Mouse (Mus musculus): ENCODE results near the gene Plod3.
"Not testable (repeated sequence)": the region's sequence is repeated elsewhere in the genome, so short reads cannot be mapped to it uniquely, and the experiment has no call there.

Plod3 gene

DNA sequence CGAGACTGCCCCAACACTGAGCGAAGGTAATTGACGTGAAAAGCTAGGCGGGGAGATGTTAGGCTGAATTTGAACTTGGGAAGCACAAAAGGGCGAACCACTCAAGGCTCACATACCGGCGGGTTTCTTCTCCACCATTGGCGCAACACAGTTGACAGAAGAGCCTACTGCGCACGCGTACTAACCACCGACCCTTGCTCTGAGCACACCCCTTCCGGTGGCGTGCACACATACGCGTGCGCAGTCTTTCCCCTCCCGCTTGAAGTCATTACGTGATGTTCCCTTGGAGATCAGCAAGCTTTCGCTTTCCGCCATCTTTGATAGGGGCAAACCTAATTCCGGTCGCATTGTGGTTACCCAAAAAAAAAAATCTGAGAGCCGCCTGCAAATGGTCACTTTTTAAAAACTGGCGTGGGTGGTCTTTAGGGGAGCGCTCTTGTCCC is at the start of gene Plod3:
TSS of gene Plod3 (plus strand) at position 325 of the 443 bp plus-strand sequence.
- DNase-seq (ENCODE audit: low spot score in 2 of 2) = peak; percentile 95 to 96

DNA sequence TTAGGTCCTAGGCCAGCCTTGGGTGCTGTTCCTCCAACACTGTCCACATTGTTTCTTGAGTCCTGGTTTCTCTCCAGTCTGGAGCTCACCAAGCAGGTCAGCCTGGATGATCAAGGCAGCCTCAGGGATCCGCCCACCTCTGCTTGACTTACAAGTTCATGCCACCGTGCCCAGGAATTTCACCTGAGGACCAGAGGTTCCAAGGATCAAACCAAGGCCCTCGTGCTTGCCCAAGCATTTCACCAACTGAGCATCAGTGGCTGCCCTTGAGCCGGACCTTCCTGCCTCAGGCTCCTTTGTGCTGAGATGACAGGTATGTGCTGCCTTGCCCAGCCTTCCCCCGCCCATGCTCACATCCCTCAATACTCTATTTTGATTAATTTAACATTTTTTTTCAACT is 49.2 kb upstream of the Plod3 start:
- DNase-seq (ENCODE audit: low spot score in 2 of 2) = no peak

DNA sequence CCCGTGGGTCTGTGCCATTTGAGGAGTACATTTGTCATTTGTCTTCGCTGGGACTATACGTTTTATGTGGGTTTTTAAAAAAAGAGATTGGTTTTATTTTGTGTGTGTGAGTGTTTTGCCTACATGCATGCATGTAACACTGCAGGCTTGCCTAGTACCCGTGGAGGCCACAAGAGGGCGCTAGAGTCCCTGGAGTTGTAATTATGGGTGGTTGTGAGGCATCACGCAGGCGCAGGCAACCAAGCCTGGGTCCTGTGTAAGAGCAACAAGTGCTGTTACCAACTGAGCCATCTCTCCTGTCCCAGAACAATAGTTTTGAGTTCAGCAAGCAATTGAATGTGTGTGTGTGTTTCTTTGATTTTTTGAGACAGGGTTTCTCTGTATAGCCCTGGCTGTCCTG is 47.5 kb upstream of the Plod3 start:
- DNase-seq (ENCODE audit: low spot score in 2 of 2) = peak in 1 of 2 experiments; percentile 35

DNA sequence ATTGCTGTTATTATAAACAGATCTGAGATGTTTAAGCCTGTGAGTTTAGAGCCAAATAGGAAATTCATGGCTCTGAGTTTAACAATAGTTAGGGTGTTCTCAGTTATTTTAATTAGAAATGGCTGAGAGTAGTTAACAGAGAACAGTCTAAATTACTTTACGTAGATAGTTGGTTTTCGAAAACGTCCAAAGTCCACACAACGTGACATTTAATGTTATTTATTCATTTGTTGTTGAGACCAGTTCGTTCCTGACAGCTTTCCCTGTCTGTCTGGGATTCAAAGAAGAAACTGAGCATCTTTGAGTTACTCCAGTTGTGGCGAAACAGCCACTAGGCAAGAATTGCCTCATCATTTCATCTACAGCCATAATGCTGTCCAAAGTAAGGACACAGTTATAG is 46.8 kb upstream of the Plod3 start:
- not testable (repeated sequence) for DNase-seq (ENCODE audit: low spot score in 2 of 2)

DNA sequence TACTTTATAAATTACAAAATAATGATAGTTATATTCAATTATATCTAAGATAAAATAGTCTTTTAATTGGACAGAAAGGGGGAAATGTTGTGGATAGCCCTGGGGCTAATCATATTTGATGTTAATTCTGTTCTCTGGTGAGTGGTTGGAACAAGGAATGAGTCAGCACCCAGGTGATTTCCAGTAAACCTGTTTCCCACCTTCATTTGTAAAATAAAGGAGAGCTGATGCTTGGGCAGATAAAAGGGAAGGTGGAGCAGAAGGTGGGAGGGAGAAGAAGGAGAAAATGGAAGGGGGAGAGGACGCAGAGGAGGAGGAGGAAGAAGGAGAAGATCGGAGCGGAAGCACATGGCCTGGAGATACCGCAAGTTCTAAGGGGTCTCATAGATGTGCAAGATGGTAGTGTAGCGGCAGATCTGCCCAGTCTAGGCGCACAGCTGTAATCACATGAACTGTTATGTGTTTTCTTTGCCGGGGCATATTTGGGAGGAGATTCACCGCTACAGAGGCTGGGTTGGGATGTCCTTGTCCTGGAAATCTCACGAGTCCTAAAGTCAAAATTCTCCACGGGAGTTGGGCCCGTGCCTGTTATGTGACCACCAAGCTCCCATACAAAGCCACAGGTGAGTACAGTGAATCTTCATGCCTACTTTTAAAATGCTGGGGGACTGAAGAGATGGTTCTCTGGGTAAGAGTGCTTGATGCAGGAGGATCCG is 45.8 kb upstream of the Plod3 start:
- no peak for DNase-seq (ENCODE audit: low spot score in 2 of 2)

DNA sequence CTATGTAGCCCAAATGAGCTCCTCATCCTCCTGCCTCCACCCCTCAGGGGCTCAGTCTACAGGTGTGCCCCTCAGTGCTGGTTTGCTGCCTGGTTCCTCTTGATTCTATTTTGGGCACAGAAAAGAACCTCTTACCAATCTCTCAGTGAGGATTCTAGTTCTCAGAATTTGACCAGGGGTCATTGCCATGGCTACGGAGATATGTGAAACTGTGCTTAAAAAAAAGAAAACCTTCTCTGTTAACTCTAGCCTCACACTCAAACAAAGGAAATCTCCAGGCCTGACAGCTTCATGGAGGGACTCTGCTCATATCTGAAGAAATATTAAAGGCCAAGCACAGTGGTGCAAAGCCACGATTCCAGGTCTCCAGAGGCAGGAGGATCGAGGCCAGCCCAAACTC is 44.0 kb upstream of the Plod3 start:
- DNase-seq (ENCODE audit: low spot score in 2 of 2) = no peak

DNA sequence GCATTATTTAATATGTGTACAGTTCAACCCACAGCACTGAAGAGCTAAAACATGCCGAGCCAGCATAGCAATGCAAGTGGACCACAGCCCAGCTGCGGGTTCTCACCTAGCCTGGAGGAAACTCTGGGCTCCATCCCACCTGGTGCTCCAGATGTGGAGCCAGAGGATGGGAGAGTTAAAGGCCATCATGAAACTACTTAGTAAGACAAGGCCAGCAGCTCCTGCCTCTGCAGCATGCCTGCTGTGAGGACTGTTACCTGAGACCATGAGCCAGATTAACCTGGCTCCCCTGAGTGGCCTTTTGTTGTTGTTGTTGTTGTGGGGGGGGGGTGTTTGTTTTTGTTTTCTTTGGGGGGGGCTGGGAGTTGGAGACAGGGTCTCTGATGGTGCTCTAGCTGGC is 43.4 kb upstream of the Plod3 start:
- no peak for DNase-seq (ENCODE audit: low spot score in 2 of 2)

DNA sequence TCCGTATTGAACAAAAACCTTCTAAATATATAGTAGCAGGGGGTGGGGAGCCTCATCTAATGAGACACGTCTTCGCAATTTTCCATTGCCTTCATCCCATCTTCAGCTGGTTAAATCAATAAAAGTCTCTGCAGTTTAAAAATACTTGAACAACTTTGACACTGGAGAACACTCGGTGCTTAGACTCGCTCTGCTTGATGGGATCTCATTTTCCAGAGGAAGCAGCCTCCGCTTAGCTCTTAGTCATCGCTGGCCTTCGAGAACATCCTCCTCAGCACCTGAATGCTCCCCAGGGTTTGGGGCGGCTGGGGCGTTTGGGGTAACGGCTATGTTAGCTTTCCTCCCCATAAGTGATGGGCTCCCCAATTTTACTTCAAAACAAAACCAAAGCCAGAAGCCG is 41.7 kb upstream of the Plod3 start:
- DNase-seq (ENCODE audit: low spot score in 2 of 2) = no peak

DNA sequence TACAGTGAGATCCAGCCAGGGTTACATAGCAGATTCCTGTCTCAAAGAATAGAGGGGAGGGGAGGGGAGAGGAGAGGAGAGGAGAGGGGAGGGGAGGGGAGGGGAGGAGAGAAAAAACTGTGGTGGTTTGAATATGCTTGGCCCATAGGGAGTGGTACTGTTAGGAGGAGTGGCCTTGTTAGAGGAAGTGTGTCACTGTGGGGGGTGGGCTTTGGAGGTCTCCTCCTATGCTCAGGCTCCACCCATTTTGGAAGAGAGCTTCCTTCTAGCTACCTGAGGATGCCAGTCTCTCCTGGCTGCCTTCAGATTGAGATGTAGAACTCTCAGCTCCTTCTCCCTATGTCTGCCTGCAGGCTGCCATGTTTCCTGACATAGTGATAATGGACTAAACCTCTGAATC is 38.9 kb upstream of the Plod3 start:
- DNase-seq (ENCODE audit: low spot score in 2 of 2) = no peak

DNA sequence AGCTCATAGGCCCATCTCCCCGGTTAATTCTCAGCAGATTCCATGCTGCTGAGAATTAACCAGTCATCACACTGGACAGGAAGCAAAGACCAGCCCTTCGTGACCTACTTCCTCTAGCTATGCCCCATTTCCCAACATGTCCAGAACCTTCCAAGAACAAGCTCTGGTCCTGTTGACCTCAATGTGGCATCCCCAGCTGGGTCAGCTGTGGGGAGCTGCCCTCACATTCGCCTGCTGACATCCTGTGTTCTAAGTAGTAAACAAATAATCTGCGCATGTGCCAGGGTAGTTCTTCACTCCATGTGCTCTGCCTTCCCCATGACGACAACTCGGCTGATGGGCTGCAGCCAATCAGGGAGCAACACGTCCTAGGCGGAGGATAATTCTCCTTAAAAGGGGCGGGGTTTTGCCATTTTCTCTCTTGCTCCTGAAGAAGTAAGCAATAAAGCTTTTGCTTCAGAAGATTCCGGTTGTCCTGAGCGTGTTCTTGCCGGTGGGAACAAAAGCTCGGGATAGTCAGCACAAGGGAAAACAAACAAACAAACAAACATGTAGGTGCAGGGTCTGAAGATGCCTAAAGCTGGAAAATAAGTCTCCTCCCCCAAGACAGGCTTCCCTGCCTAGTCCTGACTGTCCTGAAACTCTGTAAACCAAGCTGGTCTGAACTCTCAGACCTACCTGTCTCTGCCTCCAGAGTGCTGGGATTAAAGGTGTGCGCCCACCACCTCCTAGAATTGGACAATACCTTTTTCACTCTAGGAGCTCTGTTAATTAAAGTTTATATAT is 37.1 kb upstream of the Plod3 start:
- DNase-seq (ENCODE audit: low spot score in 2 of 2) = not testable (repeated sequence)

DNA sequence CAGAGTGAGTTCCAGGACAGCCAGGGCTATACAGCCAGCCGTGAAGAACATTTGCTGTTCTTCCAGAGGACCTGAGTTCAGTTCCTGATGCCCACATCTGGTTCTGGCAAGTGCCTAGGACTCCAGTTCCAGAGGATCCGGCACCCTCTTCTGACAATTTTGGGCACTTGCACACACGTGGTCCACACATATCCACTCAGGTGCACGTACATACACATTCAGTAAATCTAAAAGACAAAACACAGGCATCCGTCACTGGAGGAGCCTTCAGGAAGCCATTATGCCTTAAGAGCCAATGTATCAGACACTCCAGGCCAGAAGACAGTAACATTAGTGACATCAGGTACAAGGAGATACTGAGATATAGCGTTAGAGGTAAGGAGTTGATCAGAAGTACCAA is 36.3 kb upstream of the Plod3 start:
- no peak for DNase-seq (ENCODE audit: low spot score in 2 of 2)

DNA sequence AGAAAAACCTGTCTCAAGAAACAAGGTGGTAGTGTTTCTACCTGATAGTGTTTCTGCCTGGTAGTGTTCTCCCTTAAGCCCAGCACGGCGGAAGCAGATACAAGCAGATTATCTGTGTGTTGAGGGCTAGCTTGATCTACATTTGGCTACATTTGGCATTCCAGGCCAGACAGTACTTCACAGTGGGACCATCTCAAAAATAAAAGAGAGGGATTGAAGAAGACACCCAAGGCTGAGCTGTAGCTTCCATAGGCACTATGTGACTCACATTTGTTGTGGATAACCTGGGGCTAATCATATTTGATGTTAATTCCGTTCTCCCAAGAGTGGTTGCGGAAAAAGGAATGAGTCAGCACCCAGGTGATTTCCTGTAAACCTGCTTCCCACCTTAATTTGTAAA is 34.7 kb upstream of the Plod3 start:
- DNase-seq (ENCODE audit: low spot score in 2 of 2) = no peak

DNA sequence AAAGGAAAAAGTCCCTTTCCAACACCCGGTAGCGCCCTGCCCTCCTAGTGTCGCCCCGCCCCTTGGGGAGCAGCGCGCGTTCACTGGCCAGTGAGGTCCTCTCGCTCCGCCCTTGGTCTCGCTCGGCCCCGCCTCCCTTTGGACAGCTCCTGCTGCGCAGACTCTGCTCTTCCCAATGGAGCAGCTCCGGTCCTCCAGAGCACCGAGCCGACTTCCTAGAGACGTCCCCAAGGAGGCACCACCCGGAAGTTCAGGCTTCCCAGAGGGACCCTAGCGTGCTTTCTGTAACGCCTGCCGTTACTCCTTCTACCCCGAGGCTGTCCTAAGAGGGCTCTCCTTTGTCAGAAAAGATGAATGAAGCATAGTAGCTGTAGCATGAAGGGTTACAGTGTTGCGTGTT is 33.8 kb upstream of the Plod3 start, which contains the start of gene Fis1:
TSS of gene Fis1 (plus strand) at position 261 of the 400 bp plus-strand sequence.
- peak; percentile 67 to 73 for DNase-seq (ENCODE audit: low spot score in 2 of 2)

DNA sequence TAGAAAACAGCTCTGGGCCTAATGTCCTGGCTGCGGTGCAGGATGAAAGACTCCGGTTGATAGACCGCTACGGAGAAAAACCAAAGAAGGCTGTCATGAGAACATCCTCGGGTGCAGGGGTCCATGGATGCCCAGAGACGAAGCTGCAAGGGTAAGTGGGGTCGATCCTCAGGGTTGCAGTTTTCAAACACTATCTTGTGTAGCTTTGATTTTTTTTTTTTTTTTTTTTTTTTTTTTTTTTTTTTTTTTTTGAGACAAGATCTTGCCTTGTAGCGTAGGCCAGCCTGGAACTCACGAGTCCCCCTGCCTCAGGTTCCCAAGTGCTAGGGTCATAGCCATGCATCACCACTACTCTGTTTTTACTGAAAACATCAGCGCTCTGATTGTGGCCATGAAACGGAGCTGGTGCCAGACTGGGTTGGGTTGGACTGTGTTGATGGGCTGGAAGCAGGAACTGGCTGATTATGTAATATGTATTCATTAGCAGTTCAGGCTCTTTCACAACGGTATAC is 33.3 kb upstream of the Plod3 start:
- no peak for DNase-seq (ENCODE audit: low spot score in 2 of 2)

DNA sequence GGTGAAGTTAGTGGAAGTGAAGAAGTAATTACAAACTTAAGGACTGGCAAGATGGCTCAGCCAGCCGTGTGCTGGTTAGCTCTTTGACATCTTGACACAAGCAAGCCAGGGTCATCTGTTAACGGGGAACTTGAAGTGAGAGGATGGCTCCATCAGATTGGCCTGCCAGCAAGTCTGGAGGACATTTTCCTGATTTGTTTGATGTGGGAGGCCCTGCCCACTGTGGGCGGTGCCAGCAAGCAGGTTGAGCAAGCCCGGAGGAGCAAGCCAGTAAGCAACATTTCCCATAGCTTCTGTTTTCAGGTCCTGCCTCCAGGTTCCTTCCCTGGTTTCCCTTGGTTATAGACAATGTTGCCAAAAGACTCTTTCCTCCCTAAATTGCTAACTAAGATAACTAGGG is 31.2 kb upstream of the Plod3 start:
- DNase-seq (ENCODE audit: low spot score in 2 of 2) = no peak

GRCm38 (mm10) chr5:136957250-136957649 is 29.6 kb upstream of the Plod3 start:
- no peak for DNase-seq (ENCODE audit: low spot score in 2 of 2)

- no peak for DNase-seq (ENCODE audit: low spot score in 2 of 2)
Measured at GRCm38 (mm10) chr5:136958991-136959605, 27.7 kb upstream of the Plod3 start.

DNA sequence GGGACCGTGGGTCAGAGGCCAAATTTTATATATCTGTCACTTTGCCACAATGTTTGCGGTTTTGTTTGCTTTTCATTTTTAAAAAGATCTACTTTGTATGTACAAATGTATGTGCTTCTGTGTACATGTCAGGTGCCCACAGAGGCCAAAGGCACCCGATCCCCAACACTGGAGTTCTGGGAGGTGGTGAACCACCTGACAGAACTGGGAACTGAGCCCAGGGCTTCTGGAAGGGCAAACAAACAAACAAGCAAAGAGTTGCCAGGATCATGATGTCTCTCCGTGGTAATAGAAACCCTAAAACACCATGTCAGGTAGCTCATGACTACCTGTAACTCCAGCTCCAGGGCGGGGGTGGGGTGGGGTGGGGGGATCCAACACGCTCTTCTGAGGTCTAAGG is 26.8 kb upstream of the Plod3 start:
- DNase-seq (ENCODE audit: low spot score in 2 of 2) = no peak

DNA sequence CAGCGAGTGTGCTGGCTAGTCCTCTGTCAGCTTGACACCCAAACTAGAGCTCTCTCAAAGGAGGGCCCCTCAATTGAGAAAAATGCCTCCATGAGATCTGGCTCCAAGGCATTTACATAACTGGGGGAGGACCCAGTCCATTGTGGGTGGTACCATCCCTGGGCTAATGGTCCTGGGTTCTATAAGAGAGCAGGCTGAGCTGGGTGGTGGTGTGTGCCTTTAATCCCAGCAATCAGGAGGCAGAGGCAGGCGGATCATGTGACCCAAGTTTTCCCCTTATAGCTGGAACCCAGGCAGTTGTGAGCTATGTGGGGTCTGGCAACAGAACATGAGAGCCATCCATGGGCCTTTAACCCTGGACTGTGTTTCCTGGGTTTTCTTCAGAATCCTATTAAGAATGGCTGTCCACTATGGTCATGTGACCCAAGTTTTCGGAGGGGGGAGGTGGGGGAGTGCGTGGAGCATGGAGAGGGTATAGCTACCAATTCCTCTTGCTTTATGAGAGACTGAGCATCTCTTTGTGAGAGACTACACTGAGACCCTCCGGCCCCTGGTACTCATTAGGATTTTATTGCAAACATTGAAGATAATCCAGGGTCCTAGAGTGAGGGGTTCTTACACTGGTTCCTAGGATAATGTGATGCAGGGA is 25.4 kb upstream of the Plod3 start:
- DNase-seq (ENCODE audit: low spot score in 2 of 2) = no peak

DNA sequence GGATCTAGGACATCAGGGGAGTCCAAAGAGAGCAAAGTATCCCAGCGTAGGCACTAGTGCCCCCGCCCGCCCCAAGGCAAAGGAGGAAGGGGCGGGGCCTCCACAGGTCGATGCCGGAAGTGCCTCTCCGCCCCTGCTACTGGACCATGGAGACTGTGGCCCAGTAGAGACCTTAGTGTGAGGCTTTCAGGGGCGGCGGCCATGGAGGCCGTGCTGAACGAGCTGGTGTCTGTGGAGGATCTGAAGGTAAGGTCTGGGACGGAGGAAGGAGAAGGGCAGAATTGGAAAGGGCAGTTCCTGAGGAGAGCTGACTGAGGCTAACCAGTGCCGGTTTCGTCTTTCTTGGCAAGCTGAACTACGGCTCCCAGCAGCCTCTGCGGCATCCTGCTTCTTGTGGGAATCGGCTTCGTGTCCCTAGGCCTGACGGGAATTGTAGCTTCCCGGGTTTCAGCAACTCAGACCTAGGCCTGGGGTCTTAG is 24.8 kb upstream of the Plod3 start:
- DNase-seq (ENCODE audit: low spot score in 2 of 2) = peak; percentile 77 to 80

DNA sequence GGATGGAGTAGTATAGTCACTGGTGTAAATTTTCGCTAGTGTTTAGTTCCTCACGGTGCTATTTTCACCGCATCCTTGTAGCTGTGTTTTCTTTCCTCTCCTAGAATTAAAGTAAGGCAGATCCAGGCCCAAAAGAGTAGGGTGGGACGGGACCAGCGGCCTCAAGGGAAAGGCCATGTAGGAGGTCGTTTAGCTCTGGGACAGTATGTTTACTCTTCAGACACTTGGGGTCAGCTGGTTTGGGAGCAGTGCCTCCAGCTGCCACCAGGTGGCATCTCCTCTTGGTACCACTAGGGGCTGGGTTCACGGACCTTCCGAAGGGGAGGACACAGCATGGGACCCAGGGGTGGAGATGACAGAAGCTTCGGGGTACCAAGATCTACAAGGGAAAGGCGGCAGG is 24.3 kb upstream of the Plod3 start:
- DNase-seq (ENCODE audit: low spot score in 2 of 2) = peak; percentile 62 to 75

Data from thymus, postnatal 10 days (tissue).